Mouse (Mus musculus): Measurements from ENCODE around the gene Mog. TPM values are rescaled to one million over a fixed set of nuclear protein-coding genes. Genes with fewer than 3 reads are reported as not detected.

Mog gene
- polyA plus RNA-seq, 1 experiment from 2014 or later, result 0.13 TPM

DNA sequence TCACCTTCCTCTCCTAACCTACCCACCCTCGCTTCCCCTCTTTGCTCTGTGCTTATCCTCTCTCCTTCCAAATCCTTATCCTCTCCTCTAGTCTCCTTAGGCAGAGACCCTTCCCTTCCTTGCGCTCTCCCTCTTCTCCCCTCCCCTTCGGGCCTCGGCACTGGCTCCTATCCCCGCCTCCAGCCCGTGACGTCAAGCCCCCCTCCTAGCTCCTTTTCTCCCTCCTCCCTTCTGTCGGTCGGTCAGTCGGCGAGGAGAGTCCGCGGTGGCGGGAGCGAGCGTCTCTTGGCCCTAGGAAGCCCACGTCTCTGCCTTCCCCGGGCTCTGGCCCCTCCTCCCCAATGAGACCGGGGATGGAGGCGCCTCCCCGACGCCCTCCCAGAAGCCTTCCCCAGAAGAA lies 27.2 kb upstream of the Mog start:
- Histone ChIP-seq H3K27ac (ENCODE audit: low read depth) (no peak overlapping the region), H3K36me3 (ENCODE audit: insufficient read depth) (peaks cover 17% of the 10 kb centered on the region; the same call in 1 of the 2 replicates), H3K4me2 (peak overlapping the region; percentile 83), H3K4me3 (ENCODE audit: low read depth, low read length) (peak overlapping the region; percentile 50), H3K9ac (peak overlapping the region; percentile 72), H3K27me3 (ENCODE audit: insufficient read depth, low read length) (no peaks in the 10 kb centered on the region; the same call in 1 of the 2 replicates), H3K9me3 (ENCODE audit: low read depth, low read length) (no peaks in the 10 kb centered on the region), H3K4me1 (ENCODE audit: insufficient read depth) (0 out of 2 replicates have a peak, but pooled peaks cover 6% of the 10 kb centered on the region)
- no peak for TF ChIP-seq CTCF (IDR thresholded peaks at IDR 0.05; ENCODE audit: low read depth)
- under 1% methylated on average over 22 of the region's 22 CpGs for WGBS
- DNase-seq (peak; percentile 89), ATAC-seq (ENCODE audit: insufficient read depth) (peak; percentile 52)

DNA sequence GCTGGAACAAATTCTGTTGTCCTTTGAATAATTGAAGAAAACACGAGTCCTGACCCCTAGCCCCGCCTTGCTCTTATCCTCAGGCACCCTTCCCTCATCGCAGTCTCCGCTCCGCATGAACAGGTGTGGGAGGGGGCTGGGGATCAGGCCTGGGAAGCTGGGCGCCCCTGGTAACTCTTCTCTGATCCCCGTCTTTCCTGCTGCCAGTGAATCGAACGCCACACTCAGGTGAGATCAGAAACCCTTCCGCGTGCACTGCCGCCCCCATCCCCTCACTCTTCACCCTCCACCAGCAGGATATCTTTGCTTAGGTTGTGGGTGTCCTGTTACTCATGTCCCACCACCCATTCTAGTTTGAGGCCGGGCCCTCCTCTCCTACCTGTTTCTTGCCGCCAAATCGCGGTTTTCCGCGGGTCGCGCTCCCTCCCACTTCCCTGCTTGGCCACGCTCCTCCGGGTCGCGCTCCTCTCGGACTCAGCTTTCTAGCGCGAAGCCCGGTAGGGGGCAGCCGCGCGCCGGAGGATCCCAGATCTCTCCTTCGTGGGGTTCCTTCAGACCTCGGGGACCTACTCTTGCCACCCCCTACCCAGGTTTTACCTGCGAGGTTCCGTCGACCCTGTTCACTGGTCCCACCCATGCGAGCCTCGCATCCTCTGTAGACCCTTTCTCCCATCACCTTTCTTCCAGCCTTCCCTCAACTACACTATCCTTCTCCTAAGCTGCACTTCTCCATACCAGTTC lies 26.5 kb upstream of the Mog start:
- Histone ChIP-seq H3K9ac (no peak overlapping the region), H3K9me3 (ENCODE audit: low read depth, low read length) (no peaks in the 10 kb centered on the region), H3K27ac (ENCODE audit: low read depth) (no peak overlapping the region), H3K4me3 (ENCODE audit: low read depth, low read length) (peak overlapping the region; percentile 50), H3K36me3 (ENCODE audit: insufficient read depth) (peaks cover 11% of the 10 kb centered on the region; the same call in 1 of the 2 replicates), H3K4me2 (peak overlapping the region; percentile 83), H3K27me3 (ENCODE audit: insufficient read depth, low read length) (no peaks in the 10 kb centered on the region; the same call in 1 of the 2 replicates), H3K4me1 (ENCODE audit: insufficient read depth) (0 out of 2 replicates have a peak, but pooled peaks cover 6% of the 10 kb centered on the region)
- peak; percentile 2; the same call in 1 of the 2 replicates for ATAC-seq (ENCODE audit: insufficient read depth)
- peak; percentile 82 for DNase-seq
- TF ChIP-seq CTCF (IDR thresholded peaks at IDR 0.05; ENCODE audit: low read depth), result peak; percentile 64
- 5% methylated on average over 39 of the region's 39 CpGs for WGBS

DNA sequence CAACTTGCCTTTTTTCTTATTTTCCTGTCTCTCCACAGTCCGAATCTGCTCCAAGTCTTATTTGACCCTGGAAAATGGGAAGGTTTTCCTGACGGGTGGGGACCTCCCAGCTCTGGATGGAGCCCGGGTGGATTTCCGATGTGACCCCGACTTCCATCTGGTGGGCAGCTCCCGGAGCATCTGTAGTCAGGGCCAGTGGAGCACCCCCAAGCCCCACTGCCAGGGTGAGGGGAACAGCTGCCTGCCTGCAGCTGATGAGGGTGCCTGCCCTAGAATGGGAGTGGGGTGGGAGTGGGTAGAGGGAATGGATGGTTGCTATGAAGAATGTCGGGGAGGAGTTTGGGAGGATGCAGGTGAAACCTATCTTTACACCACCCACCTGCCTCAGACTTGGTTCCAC lies 25.2 kb upstream of the Mog start:
- TF ChIP-seq CTCF (IDR thresholded peaks at IDR 0.05; ENCODE audit: low read depth), result no peak
- no peak for DNase-seq
- Histone ChIP-seq H3K4me1 (ENCODE audit: insufficient read depth) (0 out of 2 replicates have a peak, but pooled peaks cover 6% of the 10 kb centered on the region), H3K9ac (no peak overlapping the region), H3K27ac (ENCODE audit: low read depth) (no peak overlapping the region), H3K36me3 (ENCODE audit: insufficient read depth) (no peaks in the 10 kb centered on the region), H3K27me3 (ENCODE audit: insufficient read depth, low read length) (no peaks in the 10 kb centered on the region; the same call in 1 of the 2 replicates), H3K4me3 (ENCODE audit: low read depth, low read length) (no peak overlapping the region), H3K4me2 (no peak overlapping the region), H3K9me3 (ENCODE audit: low read depth, low read length) (no peaks in the 10 kb centered on the region)
- no peak for ATAC-seq (ENCODE audit: insufficient read depth)
- WGBS, result 57% methylated on average over 7 of the region's 7 CpGs

DNA sequence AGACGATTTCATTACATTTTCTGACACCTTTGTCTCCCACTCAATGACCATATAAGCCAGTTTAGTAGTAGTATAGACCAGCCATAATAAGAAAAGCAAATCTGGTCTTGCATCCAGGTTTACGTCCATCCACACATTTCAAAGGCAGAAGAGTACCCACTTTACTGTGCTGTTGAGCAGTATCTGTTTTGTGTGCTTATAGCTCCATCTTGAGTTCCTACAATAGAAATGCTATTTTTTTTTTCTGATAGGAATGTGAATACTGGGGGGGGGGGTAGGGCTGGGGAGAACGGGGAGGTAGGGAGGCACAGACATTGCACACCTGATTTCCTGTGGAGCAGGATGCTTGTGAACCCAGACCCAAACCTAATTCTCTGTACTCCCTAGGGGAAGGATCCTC lies 24.8 kb upstream of the Mog start:
- TF ChIP-seq CTCF (IDR thresholded peaks at IDR 0.05; ENCODE audit: low read depth), result peak; percentile 47
- ATAC-seq (ENCODE audit: insufficient read depth) (no peak), DNase-seq (peak; percentile 60)
- WGBS, result 30% methylated on average over 3 of the region's 3 CpGs
- Histone ChIP-seq H3K36me3 (ENCODE audit: insufficient read depth) (no peaks in the 10 kb centered on the region), H3K27ac (ENCODE audit: low read depth) (no peak overlapping the region), H3K4me1 (ENCODE audit: insufficient read depth) (0 out of 2 replicates have a peak, but pooled peaks cover 6% of the 10 kb centered on the region), H3K9ac (no peak overlapping the region), H3K27me3 (ENCODE audit: insufficient read depth, low read length) (no peaks in the 10 kb centered on the region; the same call in 1 of the 2 replicates), H3K9me3 (ENCODE audit: low read depth, low read length) (no peaks in the 10 kb centered on the region), H3K4me2 (no peak overlapping the region), H3K4me3 (ENCODE audit: low read depth, low read length) (no peak overlapping the region)

DNA sequence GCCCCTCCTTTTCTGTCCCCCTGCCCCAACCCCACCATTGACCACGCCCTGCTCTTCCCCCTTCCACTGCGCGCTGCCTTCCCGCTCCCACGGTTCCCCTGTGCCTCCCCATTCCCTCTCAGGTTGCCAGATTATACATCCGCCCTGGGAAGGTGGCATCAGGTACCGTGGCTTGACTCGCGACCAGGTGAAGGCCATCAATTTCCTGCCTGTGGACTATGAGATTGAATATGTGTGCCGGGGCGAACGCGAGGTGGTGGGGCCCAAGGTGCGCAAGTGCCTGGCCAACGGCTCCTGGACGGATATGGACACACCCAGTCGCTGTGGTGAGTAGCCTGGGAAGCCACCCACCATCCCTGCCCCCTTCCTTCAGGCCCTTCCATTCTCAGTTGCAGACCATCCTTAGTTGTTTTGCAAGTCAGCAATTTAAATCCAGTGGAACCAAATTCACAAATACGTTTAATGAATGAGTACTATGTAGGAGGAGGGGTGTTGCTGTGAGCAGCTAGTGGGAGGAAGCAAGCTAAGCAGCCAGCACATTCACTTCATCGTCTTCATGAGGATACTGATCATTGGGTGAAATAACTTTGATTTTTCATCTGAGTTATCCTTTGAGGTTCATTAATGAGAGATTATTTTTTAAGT lies 24.3 kb upstream of the Mog start:
- Histone ChIP-seq H3K36me3 (ENCODE audit: insufficient read depth) (no peaks in the 10 kb centered on the region), H3K9ac (peak overlapping the region; percentile 87), H3K27me3 (ENCODE audit: insufficient read depth, low read length) (no peaks in the 10 kb centered on the region; the same call in 1 of the 2 replicates), H3K4me2 (peak overlapping the region; percentile 86), H3K4me1 (ENCODE audit: insufficient read depth) (0 out of 2 replicates have a peak, but pooled peaks cover 6% of the 10 kb centered on the region), H3K4me3 (ENCODE audit: low read depth, low read length) (peak overlapping the region; percentile 79; the same call in 1 of the 2 replicates), H3K27ac (ENCODE audit: low read depth) (no peak overlapping the region), H3K9me3 (ENCODE audit: low read depth, low read length) (no peaks in the 10 kb centered on the region)
- no peak for TF ChIP-seq CTCF (IDR thresholded peaks at IDR 0.05; ENCODE audit: low read depth)
- ATAC-seq (ENCODE audit: insufficient read depth) (no peak), DNase-seq (no peak)
- 24% methylated on average over 19 of the region's 19 CpGs for WGBS

DNA sequence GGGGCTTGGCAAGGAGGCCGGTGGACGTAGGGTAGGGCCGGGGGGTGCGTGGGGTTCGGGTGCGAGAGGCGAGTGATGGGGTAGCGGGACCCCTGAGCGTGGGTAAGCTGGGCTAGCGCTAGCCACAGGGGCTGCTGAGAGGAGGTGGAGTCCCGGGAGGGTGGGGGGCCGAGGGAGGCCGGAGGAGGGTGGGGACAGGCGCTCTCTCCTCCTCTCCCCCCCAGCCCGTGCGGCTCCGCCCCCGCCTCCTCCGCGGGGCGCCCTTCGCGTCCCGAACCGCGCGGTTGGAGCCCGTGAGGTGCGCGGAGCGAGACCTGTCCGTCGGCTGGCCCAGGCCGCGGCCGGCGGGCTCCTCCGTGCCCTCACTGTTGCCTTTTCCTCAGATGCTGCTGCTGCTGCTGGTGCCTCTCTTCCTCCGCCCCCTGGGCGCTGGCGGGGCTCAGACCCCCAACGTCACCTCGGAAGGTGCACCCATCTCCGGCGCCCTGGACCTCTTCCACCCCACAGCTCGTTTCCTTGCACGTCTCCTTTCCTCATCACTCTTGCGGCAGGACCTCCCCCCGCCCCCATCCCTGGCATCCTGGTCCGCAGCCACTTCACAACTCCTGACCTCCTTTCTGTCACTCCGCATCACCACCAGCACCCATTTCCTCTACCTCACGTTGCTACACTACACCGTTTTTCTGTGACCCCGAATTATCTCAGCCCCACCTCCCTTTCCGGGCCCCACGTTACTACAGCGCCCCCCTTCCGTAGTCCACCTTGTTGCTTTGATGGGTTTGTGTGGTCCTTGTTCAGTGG lies 23.3 kb upstream of the Mog start:
- WGBS, result under 1% methylated on average over 47 of the region's 58 CpGs
- H3K4me1 ChIP-seq (ENCODE audit: insufficient read depth), result 0 out of 2 replicates have a peak, but pooled peaks cover 6% of the 10 kb centered on the region
- peak overlapping the region; percentile 86 for H3K4me2 ChIP-seq
- no peaks in the 10 kb centered on the region for H3K36me3 ChIP-seq (ENCODE audit: insufficient read depth)
- peak overlapping the region; percentile 87 for H3K9ac ChIP-seq
- no peaks in the 10 kb centered on the region; the same call in 1 of the 2 replicates for H3K27me3 ChIP-seq (ENCODE audit: insufficient read depth, low read length)
- H3K9me3 ChIP-seq (ENCODE audit: low read depth, low read length), result no peaks in the 10 kb centered on the region
- peak; percentile 26; the same call in 1 of the 2 replicates for TF ChIP-seq CTCF (IDR thresholded peaks at IDR 0.05; ENCODE audit: low read depth)
- peak overlapping the region; percentile 79 for H3K4me3 ChIP-seq (ENCODE audit: low read depth, low read length)
- peak; percentile 74 for ATAC-seq (ENCODE audit: insufficient read depth)
- peak overlapping the region; percentile 81 for H3K27ac ChIP-seq (ENCODE audit: low read depth)
- peak; percentile 63 for DNase-seq
